Mouse (Mus musculus) heart, embryonic 15.5 days (tissue): ENCODE measurements around the gene Nat10. TPM values are rescaled to one million over a fixed set of nuclear protein-coding genes. Genes with fewer than 3 reads are reported as not detected.
A peak's percentile ranks its signal among the peaks of the same experiment; 100 is the strongest.

Experiments
- ATAC-seq: fragments of 200-750 bp; cut with Nextera tagmentation; replicated peaks from 2 replicates; pipeline ENCODE4 v1.8.0; 2017; ENCODE audit warnings: low read depth, moderate TSS enrichment; ENCODE audit not compliant: insufficient number of reproducible peaks, insufficient read depth, low FRiP score
- H3K27ac ChIP-seq: fragments of 300-500 bp; sonication (generic); 2 replicates; pipeline ENCODE4 v1.5.1; 2015; ENCODE audit warnings: mild to moderate bottlenecking, inconsistent platforms
- H3K27me3 ChIP-seq: fragments of 300-500 bp; sonication (generic); 2 replicates; pipeline ENCODE4 v1.6.1; 2015; ENCODE audit warnings: inconsistent platforms
- H3K36me3 ChIP-seq: fragments of 300-500 bp; sonication (generic); 2 replicates; pipeline ENCODE4 v1.6.1; 2015; ENCODE audit warnings: mild to moderate bottlenecking, inconsistent platforms
- H3K4me1 ChIP-seq: fragments of 300-500 bp; sonication (generic); replicated peaks from 2 replicates; pipeline ENCODE4 v1.6.1; 2015; ENCODE audit warnings: inconsistent platforms
- H3K4me2 ChIP-seq: fragments of 300-500 bp; sonication (generic); 2 replicates; pipeline ENCODE4 v1.6.1; 2015; ENCODE audit warnings: inconsistent platforms, mild to moderate bottlenecking, moderate library complexity
- H3K4me3 ChIP-seq: fragments of 300-500 bp; sonication (generic); 2 replicates; pipeline ENCODE4 v1.5.1; 2015; ENCODE audit warnings: mild to moderate bottlenecking, inconsistent platforms
- H3K9ac ChIP-seq: fragments of 300-500 bp; sonication (generic); 2 replicates; pipeline ENCODE4 v1.6.1; 2015; ENCODE audit warnings: mild to moderate bottlenecking, inconsistent platforms
- H3K9me3 ChIP-seq: fragments of 300-500 bp; sonication (generic); replicated peaks from 2 replicates; pipeline ENCODE4 v1.6.1; 2016; ENCODE audit warnings: inconsistent platforms
- WGBS: fragments of 180-500 bp; shearing (Covaris S2); methylation state at CpG from one replicate; pipeline ENCODE4 v1.1.7; 2015; ENCODE audit warnings: mixed read lengths; 5-methylcytosine and 5-hydroxymethylcytosine counted together
- polyA plus RNA-seq: library from polyadenylated mRNA; unstranded; fragments of >200 nt; fragmentation: Nextera tagmentation; extraction: Ambion mirVana; gene quantifications from 2 replicates; pipeline ENCODE4 v1.2.1, GENCODE M21; 2015

Nat10 gene
- polyA plus RNA-seq, result 10.9 and 15.3 TPM in 2 replicates

GRCm38 (mm10) chr2:103760906-103761716 is at the start of gene Nat10:
Nat10 (minus strand) TSS chr2:103761270.
- Histone ChIP-seq H3K27ac (peak within 1 kb of the TSS; percentile 85), H3K4me3 (peak within 1 kb of the TSS; percentile 83), H3K9me3 (no peaks in the 10 kb centered on the region), H3K4me2 (peak within 1 kb of the TSS; percentile 86), H3K36me3 (peaks cover 14% of the 10 kb centered on the region), H3K9ac (peak within 1 kb of the TSS; percentile 63), H3K27me3 (no peaks in the 10 kb centered on the region), H3K4me1 (peaks cover 11% of the 10 kb centered on the region)
- under 1% methylated on average over 47 of the region's 47 CpGs for WGBS
- ATAC-seq, result peak; percentile 96

- Histone ChIP-seq H3K9ac (no peak overlapping the region), H3K36me3 (no peaks in the 10 kb centered on the region), H3K4me1 (no peaks in the 10 kb centered on the region), H3K9me3 (no peaks in the 10 kb centered on the region), H3K27me3 (no peaks in the 10 kb centered on the region), H3K27ac (no peak overlapping the region), H3K4me2 (no peak overlapping the region), H3K4me3 (no peak overlapping the region)
- WGBS, result 79% methylated on average over 6 of the region's 6 CpGs
- ATAC-seq, result no peak
Observed at GRCm38 (mm10) chr2:103810412-103810811, 49.3 kb upstream of the Nat10 start.

- Histone ChIP-seq H3K4me3 (no peak overlapping the region), H3K4me2 (no peak overlapping the region), H3K9me3 (no peaks in the 10 kb centered on the region), H3K9ac (no peak overlapping the region), H3K27ac (no peak overlapping the region), H3K4me1 (no peaks in the 10 kb centered on the region), H3K27me3 (no peaks in the 10 kb centered on the region), H3K36me3 (no peaks in the 10 kb centered on the region)
- no peak for ATAC-seq
Observed at GRCm38 (mm10) chr2:103808466-103808865, 47.4 kb upstream of the Nat10 start.

GRCm38 (mm10) chr2:103803770-103804530 is 42.9 kb upstream of the Nat10 start:
- H3K4me2 ChIP-seq, result no peak overlapping the region
- no peaks in the 10 kb centered on the region for H3K27me3 ChIP-seq
- H3K4me1 ChIP-seq, result no peaks in the 10 kb centered on the region; the same call in 1 of the 2 replicates
- no peaks in the 10 kb centered on the region for H3K36me3 ChIP-seq
- H3K9me3 ChIP-seq, result no peaks in the 10 kb centered on the region
- no peak overlapping the region for H3K27ac ChIP-seq
- H3K9ac ChIP-seq, result no peak overlapping the region
- WGBS, result 77% methylated on average over 5 of the region's 5 CpGs
- no peak for ATAC-seq
- H3K4me3 ChIP-seq, result no peak overlapping the region

GRCm38 (mm10) chr2:103802422-103802821 is 41.4 kb upstream of the Nat10 start:
- Histone ChIP-seq H3K4me3 (no peak overlapping the region), H3K4me1 (peaks cover 3% of the 10 kb centered on the region), H3K9ac (no peak overlapping the region), H3K9me3 (no peaks in the 10 kb centered on the region), H3K27me3 (no peaks in the 10 kb centered on the region), H3K4me2 (no peak overlapping the region), H3K27ac (no peak overlapping the region), H3K36me3 (no peaks in the 10 kb centered on the region)
- ATAC-seq, result no peak
- 87% methylated on average over 1 of the region's 1 CpGs for WGBS

GRCm38 (mm10) chr2:103797491-103798009 is 36.5 kb upstream of the Nat10 start, which contains the start of gene Caprin1:
Caprin1 (minus strand) TSS chr2:103797649.
- peak within 1 kb of the TSS; percentile 79 for H3K4me3 ChIP-seq
- peaks cover 18% of the 10 kb centered on the region for H3K4me1 ChIP-seq
- H3K9ac ChIP-seq, result peak within 1 kb of the TSS; percentile 91
- no peaks in the 10 kb centered on the region for H3K9me3 ChIP-seq
- H3K27me3 ChIP-seq, result no peaks in the 10 kb centered on the region
- WGBS, result under 1% methylated on average over 33 of the region's 33 CpGs
- peak within 1 kb of the TSS; percentile 76 for H3K4me2 ChIP-seq
- peak; percentile 94 for ATAC-seq
- H3K27ac ChIP-seq, result peak within 1 kb of the TSS; percentile 100
- peaks cover 12% of the 10 kb centered on the region for H3K36me3 ChIP-seq

- peak; percentile 72 for ATAC-seq
- H3K9me3 ChIP-seq, result no peaks in the 10 kb centered on the region
- peaks cover 14% of the 10 kb centered on the region for H3K36me3 ChIP-seq
- H3K27me3 ChIP-seq, result no peaks in the 10 kb centered on the region
- peak overlapping the region; percentile 79 for H3K4me3 ChIP-seq
- peak overlapping the region; percentile 100 for H3K27ac ChIP-seq
- peak overlapping the region; percentile 76 for H3K4me2 ChIP-seq
- peaks cover 19% of the 10 kb centered on the region for H3K4me1 ChIP-seq
- peak overlapping the region; percentile 91 for H3K9ac ChIP-seq
- WGBS, result under 1% methylated on average over 58 of the region's 72 CpGs
Observed at GRCm38 (mm10) chr2:103796861-103797466, 35.9 kb upstream of the Nat10 start.

- Histone ChIP-seq H3K27ac (peak overlapping the region; percentile 100), H3K27me3 (no peaks in the 10 kb centered on the region), H3K9ac (peak overlapping the region; percentile 91), H3K36me3 (peaks cover 17% of the 10 kb centered on the region), H3K4me1 (peaks cover 22% of the 10 kb centered on the region), H3K4me3 (peak overlapping the region; percentile 79), H3K9me3 (no peaks in the 10 kb centered on the region), H3K4me2 (peak overlapping the region; percentile 76)
- WGBS, result under 1% methylated on average over 42 of the region's 42 CpGs
- ATAC-seq, result peak; percentile 53
Observed at GRCm38 (mm10) chr2:103796211-103796860, 35.3 kb upstream of the Nat10 start.

GRCm38 (mm10) chr2:103795843-103796210 is 34.8 kb upstream of the Nat10 start:
- Histone ChIP-seq H3K4me1 (peaks cover 24% of the 10 kb centered on the region), H3K4me2 (peak overlapping the region; percentile 76), H3K9ac (peak overlapping the region; percentile 91), H3K4me3 (peak overlapping the region; percentile 79), H3K36me3 (peaks cover 21% of the 10 kb centered on the region), H3K27ac (peak overlapping the region; percentile 100), H3K27me3 (no peaks in the 10 kb centered on the region), H3K9me3 (no peaks in the 10 kb centered on the region)
- ATAC-seq, result peak; percentile 48
- under 1% methylated on average over 11 of the region's 11 CpGs for WGBS

- Histone ChIP-seq H3K27me3 (no peaks in the 10 kb centered on the region), H3K4me3 (no peak overlapping the region), H3K9ac (no peak overlapping the region), H3K4me1 (peaks cover 25% of the 10 kb centered on the region), H3K27ac (no peak overlapping the region), H3K36me3 (peaks cover 30% of the 10 kb centered on the region), H3K4me2 (no peak overlapping the region), H3K9me3 (no peaks in the 10 kb centered on the region)
- no peak for ATAC-seq
- WGBS, result 85% methylated on average over 1 of the region's 1 CpGs
Observed at GRCm38 (mm10) chr2:103792009-103792408, 30.9 kb upstream of the Nat10 start.
